Mouse (Mus musculus): Measurements from ENCODE around the gene Exoc7. TPM values are rescaled to one million over a fixed set of nuclear protein-coding genes. Genes with fewer than 3 reads are reported as not detected.
"Not testable (repeated sequence)": the region's sequence is repeated elsewhere in the genome, so short reads cannot be mapped to it uniquely, and the experiment has no call there.

The Exoc7 gene
- polyA plus RNA-seq, 1 experiment from 2014 or later, result 31.8 TPM

DNA sequence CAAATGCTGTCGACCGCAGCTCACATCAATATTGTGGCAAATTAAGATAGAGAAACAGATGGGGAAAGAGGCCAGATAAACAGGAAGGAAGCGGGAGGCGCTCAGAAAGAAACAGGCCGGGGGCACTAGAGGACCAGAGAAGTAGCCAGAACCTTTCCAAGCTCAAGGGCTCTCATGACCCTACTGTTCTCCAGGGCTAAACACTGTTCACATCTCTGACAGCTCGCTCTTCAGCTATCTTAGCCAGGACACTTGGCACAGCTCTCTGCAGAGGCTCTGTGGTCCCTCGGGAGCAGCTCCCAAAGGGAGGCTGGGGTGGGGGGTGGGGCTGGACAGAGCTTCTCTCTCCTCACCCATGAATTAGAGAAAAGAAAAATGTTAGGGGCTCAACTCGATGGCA, 16.5 kb downstream of the Exoc7 start:
- Histone ChIP-seq H3K4me2 (no peak overlapping the region), H3K4me1 (peaks cover 33% of the 10 kb centered on the region), H3K9me3 (replicated peaks) (no peaks in the 10 kb centered on the region), H3K36me3 (peaks cover 64% of the 10 kb centered on the region), H3K4me3 (no peak overlapping the region), H3K27me3 (replicated peaks) (peaks cover 9% of the 10 kb centered on the region), H3K27ac (no peak overlapping the region), H3K9ac (no peak overlapping the region)
- ATAC-seq, result no peak
- 50% methylated on average over 8 of the region's 8 CpGs for WGBS (ENCODE audit: insufficient replicate concordance)

DNA sequence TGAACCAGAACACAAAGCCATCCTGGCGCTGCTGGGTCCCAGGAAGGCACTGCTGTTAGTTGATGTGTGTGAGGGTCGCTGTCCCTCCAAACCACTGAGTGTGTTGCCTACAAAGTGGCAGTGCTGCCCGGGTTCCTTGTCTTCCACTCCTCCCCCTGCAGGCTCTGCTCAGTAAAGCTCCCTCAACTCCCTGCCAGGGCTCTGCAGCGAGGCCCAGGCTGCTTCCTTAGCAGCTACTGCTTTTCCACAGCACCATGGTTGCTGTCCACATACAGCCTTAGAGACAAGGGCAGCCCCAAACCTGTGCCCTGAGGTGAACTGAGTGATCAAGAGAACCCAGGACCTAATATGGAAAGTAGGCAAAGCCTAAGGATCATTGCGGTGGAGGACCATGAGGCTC, 19.7 kb downstream of the Exoc7 start:
- no peak overlapping the region for H3K27ac ChIP-seq
- H3K4me3 ChIP-seq, result no peak overlapping the region
- H3K4me2 ChIP-seq, result no peak overlapping the region
- H3K9me3 ChIP-seq (replicated peaks), result peaks cover 4% of the 10 kb centered on the region; the same call in 1 of the 2 replicates
- WGBS (ENCODE audit: insufficient replicate concordance), result 71% methylated on average over 5 of the region's 5 CpGs
- H3K9ac ChIP-seq, result no peak overlapping the region
- H3K36me3 ChIP-seq, result peaks cover 42% of the 10 kb centered on the region
- peaks cover 41% of the 10 kb centered on the region for H3K27me3 ChIP-seq (replicated peaks)
- no peak for ATAC-seq
- peaks cover 14% of the 10 kb centered on the region for H3K4me1 ChIP-seq

DNA sequence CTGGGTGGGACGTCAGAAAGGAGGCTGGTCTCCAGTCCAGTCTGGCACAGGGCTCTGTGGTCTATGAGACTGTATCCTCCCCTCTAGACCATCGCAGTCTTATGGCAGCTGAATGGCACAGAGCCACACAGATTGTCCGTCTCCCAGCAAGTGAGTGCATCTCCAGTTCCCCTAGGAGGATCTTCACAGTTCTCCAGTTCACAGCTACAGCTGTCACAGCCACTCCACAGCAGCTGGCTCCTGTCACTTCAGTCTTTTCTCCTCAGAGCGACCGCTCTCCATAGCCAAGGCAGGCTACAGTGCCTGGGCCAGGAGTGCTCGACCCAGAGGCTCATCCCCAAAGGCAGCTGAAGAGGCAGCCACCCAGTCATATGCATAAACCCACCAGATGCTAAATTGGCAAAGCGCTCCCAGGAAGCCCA, 21.3 kb downstream of the Exoc7 start:
- H3K4me2 ChIP-seq, result no peak overlapping the region
- H3K27ac ChIP-seq, result no peak overlapping the region
- H3K4me1 ChIP-seq, result peaks cover 22% of the 10 kb centered on the region
- WGBS (ENCODE audit: insufficient replicate concordance), result 61% methylated on average over 7 of the region's 7 CpGs
- no peak overlapping the region for H3K9ac ChIP-seq
- H3K36me3 ChIP-seq, result peaks cover 30% of the 10 kb centered on the region
- no peak for ATAC-seq
- no peak overlapping the region for H3K4me3 ChIP-seq
- peaks cover 57% of the 10 kb centered on the region for H3K27me3 ChIP-seq (replicated peaks)
- peaks cover 4% of the 10 kb centered on the region; the same call in 1 of the 2 replicates for H3K9me3 ChIP-seq (replicated peaks)

DNA sequence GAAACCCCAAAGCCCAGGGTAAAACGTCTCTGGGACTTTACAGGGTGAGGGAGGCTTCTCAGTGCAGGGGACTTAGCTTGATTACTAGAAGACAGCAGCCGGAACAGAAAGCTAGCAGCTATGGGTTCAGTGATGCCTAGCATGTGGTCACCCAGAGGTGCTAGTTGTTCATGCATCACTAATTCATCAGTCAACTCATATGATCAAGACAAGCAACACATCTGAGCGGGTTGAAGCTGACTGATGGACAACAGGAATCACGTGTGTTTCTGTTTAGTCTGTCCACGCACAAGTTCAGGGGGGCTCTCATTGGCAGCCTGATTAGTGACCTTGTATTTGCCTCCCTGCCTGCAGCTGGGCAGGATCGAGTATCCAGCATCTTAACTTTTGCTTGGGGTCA, 23.1 kb downstream of the Exoc7 start:
- no peak overlapping the region for H3K4me3 ChIP-seq
- no peak overlapping the region for H3K27ac ChIP-seq
- H3K27me3 ChIP-seq (replicated peaks), result peaks cover 71% of the 10 kb centered on the region
- H3K9me3 ChIP-seq (replicated peaks), result peaks cover 4% of the 10 kb centered on the region; the same call in 1 of the 2 replicates
- H3K9ac ChIP-seq, result no peak overlapping the region
- H3K4me1 ChIP-seq, result peaks cover 22% of the 10 kb centered on the region
- no peak for ATAC-seq
- WGBS (ENCODE audit: insufficient replicate concordance), result 50% methylated on average over 6 of the region's 6 CpGs
- H3K36me3 ChIP-seq, result peaks cover 18% of the 10 kb centered on the region
- H3K4me2 ChIP-seq, result no peak overlapping the region

DNA sequence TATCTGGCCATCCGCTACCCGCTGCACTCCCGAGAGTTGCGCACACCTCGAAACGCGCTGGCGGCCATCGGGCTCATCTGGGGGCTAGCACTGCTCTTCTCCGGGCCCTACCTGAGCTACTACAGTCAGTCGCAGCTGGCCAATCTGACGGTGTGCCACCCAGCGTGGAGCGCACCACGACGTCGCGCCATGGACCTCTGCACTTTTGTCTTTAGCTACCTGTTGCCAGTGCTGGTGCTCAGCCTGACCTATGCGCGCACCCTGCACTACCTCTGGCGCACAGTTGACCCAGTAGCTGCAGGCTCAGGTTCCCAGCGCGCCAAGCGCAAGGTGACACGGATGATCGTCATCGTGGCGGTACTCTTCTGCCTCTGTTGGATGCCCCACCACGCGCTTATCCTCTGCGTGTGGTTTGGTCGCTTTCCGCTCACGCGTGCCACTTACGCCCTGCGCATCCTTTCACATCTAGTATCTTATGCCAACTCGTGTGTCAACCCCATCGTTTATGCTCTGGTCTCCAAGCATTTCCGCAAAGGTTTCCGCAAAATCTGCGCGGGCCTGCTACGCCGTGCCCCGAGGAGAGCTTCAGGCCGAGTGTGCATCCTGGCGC, 24.0 kb downstream of the Exoc7 start:
- Histone ChIP-seq H3K27ac (no peak overlapping the region), H3K4me2 (no peak overlapping the region), H3K4me3 (no peak overlapping the region), H3K9ac (no peak overlapping the region), H3K27me3 (replicated peaks) (peaks cover 74% of the 10 kb centered on the region), H3K9me3 (replicated peaks) (peaks cover 4% of the 10 kb centered on the region; the same call in 1 of the 2 replicates), H3K36me3 (peaks cover 8% of the 10 kb centered on the region; the same call in 1 of the 2 replicates), H3K4me1 (peaks cover 16% of the 10 kb centered on the region)
- ATAC-seq, result no peak
- WGBS (ENCODE audit: insufficient replicate concordance), result 11% methylated on average over 48 of the region's 48 CpGs

DNA sequence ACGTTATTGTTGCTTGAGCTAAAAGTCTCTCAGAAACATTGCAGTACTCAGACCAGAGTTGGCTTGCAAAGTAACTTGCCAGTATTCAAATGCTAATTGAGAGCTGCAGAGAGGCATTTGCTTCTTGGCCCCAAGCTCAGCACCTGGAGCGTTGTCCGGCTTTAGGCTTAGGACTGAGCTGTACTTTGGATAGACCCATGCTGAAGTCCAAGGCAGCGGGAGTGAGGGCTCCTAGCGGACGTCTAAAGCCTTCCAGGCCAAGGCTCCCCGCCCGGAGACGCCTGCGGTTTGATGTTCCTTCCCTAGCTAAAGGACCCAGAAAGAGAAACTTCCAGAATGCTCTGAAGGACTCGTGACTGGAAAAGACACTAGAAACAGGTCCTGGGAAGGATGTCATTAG, 24.9 kb downstream of the Exoc7 start:
- no peak overlapping the region for H3K27ac ChIP-seq
- peaks cover 74% of the 10 kb centered on the region for H3K27me3 ChIP-seq (replicated peaks)
- no peak for ATAC-seq
- no peak overlapping the region for H3K9ac ChIP-seq
- H3K4me2 ChIP-seq, result no peak overlapping the region
- WGBS (ENCODE audit: insufficient replicate concordance), result 1% methylated on average over 11 of the region's 11 CpGs
- peaks cover 9% of the 10 kb centered on the region for H3K4me1 ChIP-seq
- no peaks in the 10 kb centered on the region for H3K36me3 ChIP-seq
- peaks cover 4% of the 10 kb centered on the region; the same call in 1 of the 2 replicates for H3K9me3 ChIP-seq (replicated peaks)
- no peak overlapping the region for H3K4me3 ChIP-seq

DNA sequence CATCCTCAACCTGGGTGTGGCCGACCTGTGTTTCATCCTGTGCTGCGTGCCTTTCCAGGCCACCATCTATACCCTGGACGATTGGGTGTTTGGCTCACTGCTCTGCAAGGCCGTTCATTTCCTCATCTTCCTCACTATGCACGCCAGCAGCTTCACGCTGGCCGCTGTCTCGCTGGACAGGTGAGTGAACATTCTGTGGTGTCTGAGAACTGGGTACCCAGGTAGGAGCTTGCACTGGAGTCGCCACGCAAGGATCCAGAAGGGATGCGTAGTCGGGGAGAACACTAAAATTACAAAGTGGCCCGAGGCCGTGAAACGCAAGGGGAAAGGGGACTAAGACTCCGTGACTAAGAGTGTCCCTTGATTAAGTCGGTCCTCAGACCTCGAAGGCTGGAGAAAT, 25.4 kb downstream of the Exoc7 start:
- ATAC-seq, result no peak
- peak overlapping the region; percentile 43 for H3K4me2 ChIP-seq
- H3K9me3 ChIP-seq (replicated peaks), result peaks cover 4% of the 10 kb centered on the region; the same call in 1 of the 2 replicates
- peaks cover 74% of the 10 kb centered on the region for H3K27me3 ChIP-seq (replicated peaks)
- no peak overlapping the region for H3K9ac ChIP-seq
- H3K4me3 ChIP-seq, result peak overlapping the region; percentile 28
- H3K27ac ChIP-seq, result no peak overlapping the region
- 4% methylated on average over 18 of the region's 18 CpGs for WGBS (ENCODE audit: insufficient replicate concordance)
- peaks cover 8% of the 10 kb centered on the region for H3K4me1 ChIP-seq
- no peaks in the 10 kb centered on the region for H3K36me3 ChIP-seq

DNA sequence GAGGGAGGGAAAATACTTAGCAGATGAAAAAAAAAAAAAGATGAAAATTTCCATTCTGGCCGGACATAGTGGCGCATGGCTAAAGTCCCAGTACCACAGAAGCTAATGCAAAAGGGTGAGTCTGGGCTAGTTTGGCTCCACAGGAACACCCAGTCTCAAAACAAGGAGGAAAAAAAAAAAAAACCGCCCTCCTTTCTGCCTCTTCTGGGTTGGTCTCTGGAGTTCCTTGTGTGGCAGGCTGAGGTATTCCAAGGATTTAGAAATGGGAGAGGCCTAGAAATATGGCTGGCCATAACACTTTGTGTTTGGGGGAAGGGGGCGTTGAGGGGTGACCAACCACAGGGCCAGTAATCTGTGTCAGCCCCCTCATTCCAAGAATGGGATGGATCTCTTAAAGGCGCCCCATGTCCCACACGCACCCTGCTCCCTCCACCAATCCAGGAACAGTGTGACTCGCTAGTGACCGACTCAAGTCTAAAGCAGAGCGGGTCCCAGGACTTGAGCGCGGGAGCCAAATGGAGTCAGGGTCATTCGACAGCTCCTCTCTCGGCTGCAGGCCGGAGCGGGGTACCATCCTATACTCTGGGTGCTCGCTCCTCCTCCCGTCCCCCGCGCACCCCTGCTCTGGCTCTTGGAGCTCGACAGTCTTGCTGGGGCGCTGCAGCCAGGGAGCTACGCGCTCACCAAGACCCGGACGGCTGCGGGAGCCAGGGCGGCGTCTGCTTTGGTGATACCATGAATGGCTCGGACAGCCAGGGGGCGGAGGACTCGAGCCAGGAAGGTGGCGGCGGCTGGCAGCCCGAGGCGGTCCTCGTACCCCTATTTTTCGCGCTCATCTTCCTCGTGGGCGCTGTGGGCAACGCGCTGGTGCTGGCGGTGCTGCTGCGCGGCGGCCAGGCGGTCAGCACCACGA, 26.0 kb downstream of the Exoc7 start, which contains the start of gene Galr2:
Gene Galr2, plus strand, starts transcription at position 189 of the 913 bp plus-strand sequence.
- no peak for ATAC-seq
- peaks cover 4% of the 10 kb centered on the region; the same call in 1 of the 2 replicates for H3K9me3 ChIP-seq (replicated peaks)
- no peak within 1 kb of the TSS for H3K9ac ChIP-seq
- H3K36me3 ChIP-seq, result no peaks in the 10 kb centered on the region
- WGBS (ENCODE audit: insufficient replicate concordance), result 8% methylated on average over 48 of the region's 48 CpGs
- H3K27me3 ChIP-seq (replicated peaks), result peaks cover 69% of the 10 kb centered on the region
- H3K4me3 ChIP-seq, result peak within 1 kb of the TSS; percentile 28
- H3K27ac ChIP-seq, result no peak within 1 kb of the TSS
- peak within 1 kb of the TSS; percentile 43 for H3K4me2 ChIP-seq
- H3K4me1 ChIP-seq, result peaks cover 8% of the 10 kb centered on the region

DNA sequence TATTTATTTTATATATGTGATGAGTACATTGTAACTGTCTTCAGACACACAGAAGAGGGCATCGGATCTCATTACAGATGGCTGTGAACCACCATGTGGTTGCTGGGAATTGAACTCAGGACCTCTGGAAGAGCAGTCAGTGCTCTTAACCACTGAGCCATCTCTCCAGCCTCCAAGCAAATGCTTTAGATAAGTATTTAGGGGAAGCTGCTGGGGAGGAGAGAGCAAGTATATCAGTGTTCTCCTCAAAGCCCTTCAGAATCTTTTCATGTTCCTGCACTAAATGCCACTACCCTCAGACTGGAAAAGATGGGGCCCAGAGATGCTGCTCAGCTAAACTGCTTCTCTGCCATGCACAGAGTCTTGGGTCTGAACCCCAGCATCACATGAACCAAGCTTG, 29.8 kb downstream of the Exoc7 start:
- WGBS (ENCODE audit: insufficient replicate concordance), result 74% methylated on average over 1 of the region's 1 CpGs
- H3K4me2 ChIP-seq; H3K4me3 ChIP-seq; ATAC-seq; H3K36me3 ChIP-seq; H3K9me3 ChIP-seq (replicated peaks); H3K9ac ChIP-seq; H3K27ac ChIP-seq: not testable (repeated sequence)
- Histone ChIP-seq H3K4me1 (peaks cover 30% of the 10 kb centered on the region), H3K27me3 (replicated peaks) (peaks cover 31% of the 10 kb centered on the region)

DNA sequence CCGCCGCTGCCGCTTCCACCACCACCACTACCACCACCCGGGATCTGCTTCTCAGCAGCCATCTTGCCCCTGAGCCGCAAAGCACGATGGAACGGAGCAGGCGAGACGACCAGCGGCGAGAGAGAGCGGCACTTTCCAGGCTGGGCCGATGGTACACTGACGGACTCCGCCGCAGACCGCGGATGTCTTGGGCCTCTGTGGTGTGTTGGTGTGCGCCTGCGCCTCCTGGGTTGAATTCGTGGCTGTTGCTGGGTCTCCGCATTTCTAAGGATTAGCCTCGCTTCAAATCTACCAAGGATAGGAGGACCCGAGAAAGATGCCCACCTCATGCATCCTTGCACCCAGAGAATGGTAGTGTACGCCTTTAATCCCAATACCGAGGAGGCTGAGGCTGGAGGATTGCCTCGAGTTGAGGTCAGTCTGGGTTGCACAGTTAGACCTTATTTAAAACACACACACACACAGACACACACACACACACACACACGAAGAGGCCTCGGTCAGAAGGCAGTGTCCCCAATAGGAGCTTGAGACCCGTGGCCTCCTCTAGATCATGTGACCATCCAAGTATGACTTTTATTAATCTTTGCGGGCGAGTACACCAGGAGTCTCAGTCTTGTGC, 32.9 kb downstream of the Exoc7 start, which contains the start of gene Srp68:
Gene Srp68, minus strand, starts transcription at position 173 of the 622 bp plus-strand sequence.
- H3K4me2 ChIP-seq, result peak within 1 kb of the TSS; percentile 80
- peak within 1 kb of the TSS; percentile 82 for H3K27ac ChIP-seq
- ATAC-seq, result peak; percentile 93
- 2% methylated on average over 32 of the region's 32 CpGs for WGBS (ENCODE audit: insufficient replicate concordance)
- H3K36me3 ChIP-seq, result peaks cover 35% of the 10 kb centered on the region
- peak within 1 kb of the TSS; percentile 94 for H3K9ac ChIP-seq
- H3K9me3 ChIP-seq (replicated peaks), result no peaks in the 10 kb centered on the region
- peaks cover 49% of the 10 kb centered on the region for H3K4me1 ChIP-seq
- H3K27me3 ChIP-seq (replicated peaks), result peaks cover 4% of the 10 kb centered on the region; the same call in 1 of the 2 replicates
- peak within 1 kb of the TSS; percentile 95 for H3K4me3 ChIP-seq

DNA sequence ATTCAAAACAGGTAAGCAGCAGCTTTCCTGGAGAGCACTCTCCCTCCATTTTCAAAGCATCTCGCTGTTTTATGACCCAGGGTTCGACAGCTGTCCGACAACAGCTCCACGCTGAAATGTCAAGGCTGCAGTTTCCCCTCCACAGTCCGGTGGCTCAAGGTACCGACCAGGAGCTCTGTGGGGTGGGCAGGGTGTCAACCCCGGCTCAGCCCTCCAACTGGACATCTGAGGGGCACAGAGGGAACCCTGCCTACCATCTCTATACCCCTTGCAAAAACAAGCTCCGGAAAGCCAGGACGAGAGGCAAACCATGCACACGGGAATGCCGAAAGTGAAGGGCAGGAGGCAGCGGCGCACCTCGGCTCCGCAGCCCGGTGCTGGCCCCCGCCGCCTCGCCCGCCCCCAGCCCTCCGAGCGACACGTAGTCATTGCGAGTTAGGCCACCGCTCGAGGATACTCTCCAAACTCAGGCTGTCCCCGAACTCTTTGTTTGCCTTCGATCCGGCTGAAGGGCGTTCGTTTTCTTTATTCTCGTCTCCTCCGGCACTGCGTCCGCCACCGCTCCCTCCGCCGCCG, 33.5 kb downstream of the Exoc7 start:
- H3K4me1 ChIP-seq, result peaks cover 49% of the 10 kb centered on the region
- H3K27me3 ChIP-seq (replicated peaks), result no peaks in the 10 kb centered on the region
- H3K27ac ChIP-seq, result peak overlapping the region; percentile 82
- peak overlapping the region; percentile 80 for H3K4me2 ChIP-seq
- peak overlapping the region; percentile 94 for H3K9ac ChIP-seq
- H3K9me3 ChIP-seq (replicated peaks), result no peaks in the 10 kb centered on the region
- under 1% methylated on average over 39 of the region's 39 CpGs for WGBS (ENCODE audit: insufficient replicate concordance)
- H3K4me3 ChIP-seq, result peak overlapping the region; percentile 95
- peak; percentile 67 for ATAC-seq
- H3K36me3 ChIP-seq, result peaks cover 41% of the 10 kb centered on the region
